In the genomic region with DNA sequence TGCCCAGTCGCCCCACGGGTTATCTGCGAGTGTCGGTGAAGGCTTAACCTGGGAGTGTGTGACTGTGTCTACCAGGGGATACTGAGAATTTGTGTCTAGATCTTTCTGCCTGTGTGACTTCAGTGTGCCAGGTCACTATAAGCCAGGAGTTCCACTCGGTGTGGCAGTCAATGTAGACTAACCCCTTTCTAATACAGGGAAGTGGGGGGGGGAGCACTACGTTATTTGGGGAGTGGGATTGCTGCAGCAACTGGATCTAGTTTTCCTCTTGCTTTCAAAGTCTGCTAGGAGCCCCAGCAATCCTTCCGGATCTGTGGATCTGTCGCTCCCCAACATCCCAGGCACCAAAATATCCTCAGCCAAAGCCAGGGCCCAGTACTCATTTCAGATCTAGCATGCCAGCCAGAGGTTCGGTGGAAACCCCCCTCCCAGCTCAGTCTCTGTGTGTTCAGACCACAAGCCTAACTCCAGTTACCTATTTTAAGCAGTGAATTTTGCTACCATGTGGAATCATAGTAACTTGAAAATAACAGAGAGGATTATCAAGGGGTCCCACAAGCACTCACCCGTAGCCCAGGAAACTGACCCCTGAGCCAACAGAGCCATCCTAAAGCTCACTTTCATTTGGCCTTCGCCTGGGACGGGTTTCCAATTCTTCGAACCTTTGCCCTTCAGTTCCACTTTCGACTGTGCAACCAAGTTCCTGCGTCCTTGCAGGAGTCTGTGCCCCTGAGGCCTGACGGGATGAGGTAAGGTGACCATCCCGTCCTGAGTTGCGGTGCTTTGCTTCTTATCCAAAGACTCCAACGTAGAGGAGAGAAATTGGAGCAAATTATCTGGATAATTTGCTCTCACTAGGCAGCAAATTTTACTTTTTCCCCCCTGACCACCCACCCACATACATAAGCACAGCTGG, we compare ENCODE assay signal across 14 mouse cellular contexts. TPM values are rescaled to one million over a fixed set of nuclear protein-coding genes. Genes with fewer than 3 reads are reported as not detected.
DNase-seq lines count a peak whose midpoint lies in the region; ATAC-seq lines count a peak whose summit lies in the region.
"Had no signal": no experiment of that assay in that cellular context is flagged by ENCODE, and none has a peak within 500 bp of the region (broad histone marks: within the 10 kb centered on the region; RNA-seq: fewer than 3 reads in every experiment).

No protein-coding gene starts in this region.

- H3K9ac ChIP-seq in kidney, embryonic 15.5 days: no peak overlapping the region
- H3K9ac ChIP-seq in hindbrain, embryonic 11.5 days (ENCODE audit: low read depth, low read length): no peak overlapping the region
- peak overlapping the region; percentile 65 for H3K9ac ChIP-seq in midbrain, embryonic 12.5 days (replicated peaks)
- H3K9ac ChIP-seq: liver, embryonic 13.5 days; neural tube, embryonic 13.5 days had no signal

- peak; percentile 53 for DNase-seq in embryo, embryonic 10.5 days (ENCODE audit: low spot score)
- no peak for DNase-seq in embryo, embryonic 11 days
- no peak for DNase-seq in kidney, postnatal 10 days
- DNase-seq in hindbrain, embryonic 11.5 days (ENCODE audit: low spot score): peak; percentile 59
- DNase-seq in spleen, adult 12 weeks (ENCODE audit: low spot score): no peak
- no peak for DNase-seq in thymus, adult 18-20 months
- DNase-seq: cerebellum, adult 9-11 months; kidney, postnatal 25 days; liver, embryonic 13.5 days had no signal

- peaks cover 26% of the 10 kb centered on the region for H3K4me1 ChIP-seq in kidney, embryonic 15.5 days
- H3K4me1 ChIP-seq in hindbrain, embryonic 11.5 days (replicated peaks; ENCODE audit: control insufficient read depth, insufficient read depth, low read length): peaks cover 21% of the 10 kb centered on the region
- peaks cover 44% of the 10 kb centered on the region for H3K4me1 ChIP-seq in midbrain, embryonic 12.5 days

- H3K36me3 ChIP-seq in kidney, embryonic 15.5 days: no peaks in the 10 kb centered on the region
- H3K36me3 ChIP-seq in hindbrain, embryonic 11.5 days (ENCODE audit: control insufficient read depth, insufficient read depth, low read length): no peaks in the 10 kb centered on the region
- no peaks in the 10 kb centered on the region for H3K36me3 ChIP-seq in midbrain, embryonic 12.5 days
- H3K36me3 ChIP-seq: G1E; liver, embryonic 13.5 days; neural tube, embryonic 13.5 days had no signal

- H3K9me3 ChIP-seq in kidney, embryonic 15.5 days (replicated peaks): no peaks in the 10 kb centered on the region
- no peaks in the 10 kb centered on the region for H3K9me3 ChIP-seq in hindbrain, embryonic 11.5 days (ENCODE audit: control insufficient read depth, low read length)
- no peaks in the 10 kb centered on the region for H3K9me3 ChIP-seq in midbrain, embryonic 12.5 days
- H3K9me3 ChIP-seq: G1E; liver, embryonic 13.5 days; neural tube, embryonic 13.5 days had no signal

- H3K27ac ChIP-seq in kidney, embryonic 15.5 days: no peak overlapping the region
- H3K27ac ChIP-seq in hindbrain, embryonic 11.5 days (ENCODE audit: low read depth, low read length): no peak overlapping the region
- no peak overlapping the region for H3K27ac ChIP-seq in midbrain, embryonic 12.5 days (replicated peaks)
- H3K27ac ChIP-seq: liver, embryonic 13.5 days; macrophage; neural tube, embryonic 13.5 days had no signal

- peaks cover 100% of the 10 kb centered on the region for H3K27me3 ChIP-seq in kidney, embryonic 15.5 days
- H3K27me3 ChIP-seq in hindbrain, embryonic 11.5 days (ENCODE audit: control insufficient read depth, insufficient read depth, low read length): peaks cover 96% of the 10 kb centered on the region
- H3K27me3 ChIP-seq in midbrain, embryonic 12.5 days: peaks cover 96% of the 10 kb centered on the region

- H3K4me3 ChIP-seq in kidney, embryonic 15.5 days (replicated peaks): no peak overlapping the region
- H3K4me3 ChIP-seq in hindbrain, embryonic 11.5 days (ENCODE audit: low read depth, low read length): peak overlapping the region; percentile 13
- peak overlapping the region; percentile 57 for H3K4me3 ChIP-seq in midbrain, embryonic 12.5 days
- H3K4me3 ChIP-seq: liver, embryonic 13.5 days; neural tube, embryonic 13.5 days had no signal

- ATAC-seq in kidney, embryonic 15.5 days (replicated peaks; ENCODE audit: low FRiP score): no peak
- ATAC-seq in hindbrain, embryonic 11.5 days (ENCODE audit: low FRiP score): 0 out of 2 replicates have a peak, but pooled peaks have one; percentile 8
- no peak for ATAC-seq in midbrain, embryonic 12.5 days (ENCODE audit: low FRiP score, low read depth)

- H3K4me2 ChIP-seq in kidney, embryonic 15.5 days: 0 out of 2 replicates have a peak overlapping the region, but pooled peaks have one; percentile 5
- H3K4me2 ChIP-seq in hindbrain, embryonic 11.5 days (replicated peaks; ENCODE audit: low read depth, low read length): peak overlapping the region; percentile 5; the same call in 1 of the 2 replicates
- H3K4me2 ChIP-seq in midbrain, embryonic 12.5 days (replicated peaks): peak overlapping the region; percentile 77
- H3K4me2 ChIP-seq: liver, embryonic 13.5 days; neural tube, embryonic 13.5 days had no signal

- WGBS in kidney, embryonic 15.5 days: 3% methylated on average over 19 of the region's 19 CpGs
- 1% methylated on average over 19 of the region's 19 CpGs for WGBS in hindbrain, embryonic 11.5 days
- WGBS in midbrain, embryonic 12.5 days: 4% methylated on average over 19 of the region's 19 CpGs

RNA-seq across cellular contexts. Expression of gene Dmbx1, which starts 2.4 kb away (rescaled TPM):
- not detected in 2 replicates for polyA plus RNA-seq in kidney, embryonic 15.5 days (2015; fragmentation: Nextera tagmentation; extraction: Ambion mirVana)
- 2.4 and 2.5 TPM in 2 replicates for polyA plus RNA-seq in hindbrain, embryonic 11.5 days (2014; fragmentation: Nextera tagmentation; extraction: Ambion mirVana)
- 18.2 and 18.3 TPM in 2 replicates for polyA plus RNA-seq in midbrain, embryonic 12.5 days (2016; fragmentation: Nextera tagmentation; extraction: Ambion mirVana)
- polyA plus RNA-seq: G1E; liver, embryonic 13.5 days; macrophage had no signal

RNA-seq across cellular contexts. Expression of gene 6430628N08Rik, which starts 46.9 kb away (rescaled TPM):
- not detected in 2 replicates for polyA plus RNA-seq in kidney, embryonic 15.5 days (2015; fragmentation: Nextera tagmentation; extraction: Ambion mirVana)
- not detected in 2 replicates for polyA plus RNA-seq in hindbrain, embryonic 11.5 days (2014; fragmentation: Nextera tagmentation; extraction: Ambion mirVana)
- 0.42 and 0.50 TPM in 2 replicates for polyA plus RNA-seq in midbrain, embryonic 12.5 days (2016; fragmentation: Nextera tagmentation; extraction: Ambion mirVana)
- polyA plus RNA-seq: G1E; liver, embryonic 13.5 days; macrophage had no signal

RNA-seq across cellular contexts. Expression of gene Kncn, which starts 53.1 kb away (rescaled TPM):
- polyA plus RNA-seq in kidney, embryonic 15.5 days (2015; fragmentation: Nextera tagmentation; extraction: Ambion mirVana): 0.08 TPM in 1 of 2 replicates, not detected in the other
- polyA plus RNA-seq in hindbrain, embryonic 11.5 days (2014; fragmentation: Nextera tagmentation; extraction: Ambion mirVana): not detected in 2 replicates
- not detected in 2 replicates for polyA plus RNA-seq in midbrain, embryonic 12.5 days (2016; fragmentation: Nextera tagmentation; extraction: Ambion mirVana)
- polyA plus RNA-seq: G1E; liver, embryonic 13.5 days; macrophage had no signal

Comparison
In these comparisons a context has a peak if more than half of its experiments do, and no peak if none do; other contexts are left out.
1. DNase-seq: peak in embryo, embryonic 10.5 days (single experiment) and hindbrain, embryonic 11.5 days (single experiment); none in embryo, embryonic 11 days (single experiment), kidney, postnatal 10 days (single experiment), spleen, adult 12 weeks (single experiment) and thymus, adult 18-20 months (0 of 2).
2. H3K4me2 ChIP-seq: peak in every context shown above with its lines; median percentile 77 in midbrain, embryonic 12.5 days; 5 in kidney, embryonic 15.5 days; 5 in hindbrain, embryonic 11.5 days.